Mouse (Mus musculus) stomach, postnatal 0 days (tissue): ENCODE measurements at regions not wholly inside any gene's neighbourhood (a gene's known extent, or its start where the extent isn't known, plus 50 kb on each side); places are given as distances from the start of the nearest gene placed in this dataset.

Experiments used
- ATAC-seq: fragments of 200-750 bp; cut with Nextera tagmentation; 2 replicates; pipeline ENCODE4 v1.8.0; 2017; ENCODE audit not compliant: low FRiP score, low TSS enrichment
- DNase-seq: peaks from one replicate; pipeline ENCODE4 v3.0.0-alpha.2; 2016; ENCODE audit warnings: low spot score
- H3K27ac ChIP-seq: fragments of 300-500 bp; sonication (generic); replicated peaks from 2 replicates; pipeline ENCODE4 v1.5.1; 2014; ENCODE audit warnings: mild to moderate bottlenecking, control low read depth
- H3K27me3 ChIP-seq: fragments of 300-500 bp; sonication (generic); 2 replicates; pipeline ENCODE4 v1.6.1; 2014; ENCODE audit warnings: low read length; ENCODE audit not compliant: control insufficient read depth, insufficient read depth
- H3K36me3 ChIP-seq: fragments of 300-500 bp; sonication (generic); 2 replicates; pipeline ENCODE4 v1.6.1; 2014; ENCODE audit warnings: low read length, mixed read lengths; ENCODE audit not compliant: control insufficient read depth, insufficient read depth
- H3K4me1 ChIP-seq: fragments of 300-500 bp; sonication (generic); replicated peaks from 2 replicates; pipeline ENCODE4 v1.6.1; 2014; ENCODE audit warnings: antibody characterized with exemption; ENCODE audit not compliant: control insufficient read depth, insufficient read depth
- H3K4me2 ChIP-seq: fragments of 300-500 bp; sonication (generic); replicated peaks from 2 replicates; pipeline ENCODE4 v1.6.1; 2014; ENCODE audit warnings: low read depth, mild to moderate bottlenecking, control low read depth, moderate library complexity
- H3K4me3 ChIP-seq: fragments of 300-500 bp; sonication (generic); 2 replicates; pipeline ENCODE4 v1.5.1; 2014; ENCODE audit warnings: low read depth, low read length, control low read depth
- H3K9ac ChIP-seq: fragments of 300-500 bp; sonication (generic); 2 replicates; pipeline ENCODE4 v1.6.1; 2014; ENCODE audit warnings: mild to moderate bottlenecking, low read length, control low read depth, mixed read lengths
- H3K9me3 ChIP-seq: fragments of 300-500 bp; sonication (generic); 2 replicates; pipeline ENCODE4 v1.6.1; 2016; ENCODE audit warnings: low read length; ENCODE audit not compliant: control insufficient read depth
- CTCF ChIP-seq: IDR thresholded peaks from 2 replicates; pipeline ENCODE4 v1.5.1; 2016; ENCODE audit warnings: antibody characterized with exemption, low read depth, mild to moderate bottlenecking, moderate library complexity
- EP300 ChIP-seq: optimal IDR thresholded peaks from 2 replicates; pipeline ENCODE3; 2016; ENCODE audit warnings: antibody characterized with exemption
- WGBS: fragments of 180-500 bp; shearing (Covaris S2); extraction: QIAGEN DNeasy Blood & Tissue Kit; methylation state at CpG from one replicate; pipeline ENCODE4 v1.1.7; 2014; 5-methylcytosine and 5-hydroxymethylcytosine counted together

DNA sequence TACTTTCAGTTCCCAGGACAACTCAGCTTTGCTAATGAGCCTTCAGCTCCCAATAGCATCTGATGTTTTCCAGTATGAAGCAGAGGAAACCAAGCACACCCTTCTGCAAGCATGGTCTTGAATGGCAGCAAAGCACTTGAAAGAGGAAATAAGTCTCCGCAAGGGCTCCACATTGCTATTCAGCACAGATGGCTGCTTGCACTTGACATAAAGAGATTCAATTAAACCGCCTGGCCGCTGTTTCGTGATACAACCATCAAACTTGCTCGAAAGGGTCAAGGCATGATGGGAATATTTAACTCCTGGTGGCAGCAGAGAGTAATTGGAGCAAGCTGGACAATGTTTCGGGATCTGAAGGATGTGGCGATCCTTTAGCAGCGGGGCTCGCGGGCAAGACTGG is 54.3 kb upstream of the Mmp2 start:
- H3K4me2 ChIP-seq = no peak overlapping the region
- no peaks in the 10 kb centered on the region for H3K27me3 ChIP-seq
- no peaks in the 10 kb centered on the region for H3K9me3 ChIP-seq
- no peak for TF ChIP-seq CTCF
- TF ChIP-seq EP300 = no peak
- DNase-seq (no peak), ATAC-seq (no peak)
- no peak overlapping the region for H3K4me3 ChIP-seq
- H3K36me3 ChIP-seq = no peaks in the 10 kb centered on the region
- H3K4me1 ChIP-seq = no peaks in the 10 kb centered on the region
- H3K27ac ChIP-seq = no peak overlapping the region
- 81% methylated on average over 10 of the region's 10 CpGs for WGBS
- H3K9ac ChIP-seq = no peak overlapping the region

- no peak overlapping the region for H3K4me3 ChIP-seq
- ATAC-seq = no peak
- no peaks in the 10 kb centered on the region for H3K36me3 ChIP-seq
- no peak overlapping the region for H3K27ac ChIP-seq
- H3K9ac ChIP-seq = no peak overlapping the region
- H3K4me1 ChIP-seq = no peaks in the 10 kb centered on the region
- DNase-seq = no peak
- H3K4me2 ChIP-seq = no peak overlapping the region
- WGBS = 41% methylated on average over 4 of the region's 4 CpGs
- H3K9me3 ChIP-seq = no peaks in the 10 kb centered on the region
- TF ChIP-seq CTCF = no peak
- no peak for TF ChIP-seq EP300
- no peaks in the 10 kb centered on the region for H3K27me3 ChIP-seq
Observed at GRCm38 (mm10) chr8:92775186-92775585, 51.9 kb upstream of the Mmp2 start.

GRCm38 (mm10) chr8:92777106-92777505 is 50.0 kb upstream of the Mmp2 start:
- H3K4me2 ChIP-seq = no peak overlapping the region
- H3K9ac ChIP-seq = no peak overlapping the region
- no peaks in the 10 kb centered on the region for H3K36me3 ChIP-seq
- no peak overlapping the region for H3K27ac ChIP-seq
- no peaks in the 10 kb centered on the region for H3K4me1 ChIP-seq
- H3K9me3 ChIP-seq = no peaks in the 10 kb centered on the region
- WGBS = 48% methylated on average over 5 of the region's 5 CpGs
- ATAC-seq (no peak), DNase-seq (no peak)
- TF ChIP-seq EP300 = no peak
- no peak for TF ChIP-seq CTCF
- no peaks in the 10 kb centered on the region for H3K27me3 ChIP-seq
- H3K4me3 ChIP-seq = no peak overlapping the region
